Mouse (Mus musculus) CH12.LX (cell line): Measurements from ENCODE around the gene Stk17b. TPM values are rescaled to one million over a fixed set of nuclear protein-coding genes. Genes with fewer than 3 reads are reported as not detected.
A peak's percentile ranks its signal among the peaks of the same experiment; 100 is the strongest.

ENCODE experiments used
- DNase-seq: peaks from one replicate; pipeline ENCODE4 v3.0.0-alpha.2; 2013; ENCODE audit errors: extremely low read depth
- H3K27ac ChIP-seq: 2 replicates; pipeline ENCODE4 v1.5.1; 2012; ENCODE audit warnings: low read depth, mild to moderate bottlenecking, control low read depth, moderate library complexity; ENCODE audit not compliant: insufficient read depth
- H3K27me3 ChIP-seq: replicated peaks from 2 replicates; pipeline ENCODE3; 2012; ENCODE audit warnings: inconsistent platforms
- H3K36me3 ChIP-seq, 2 experiments: replicated peaks in 1 of 2; 2 replicates each; pipeline versions ENCODE3 to v1.6.1; 2012; ENCODE audit warnings: inconsistent platforms in 1 of 2, low read length in 1 of 2, mild to moderate bottlenecking in 1 of 2, mixed read lengths in 1 of 2, moderate library complexity in 1 of 2; ENCODE audit not compliant: control insufficient read depth in 1 of 2, insufficient read depth in 1 of 2
- H3K4me1 ChIP-seq, 2 experiments: 2 replicates each; pipeline ENCODE4 v1.6.1; 2012; ENCODE audit warnings: inconsistent platforms in 1 of 2, moderate library complexity in 1 of 2; ENCODE audit not compliant: insufficient read depth in 2 of 2, control insufficient read depth in 1 of 2
- H3K4me2 ChIP-seq: 2 replicates; pipeline ENCODE4 v1.6.1; 2012; ENCODE audit warnings: low read depth, mild to moderate bottlenecking, control low read depth; ENCODE audit not compliant: poor library complexity, insufficient read depth, severe bottlenecking
- H3K4me3 ChIP-seq, 3 experiments: fragments of 150-350 bp in 1 of 3; sonication (generic) in 1 of 3; replicated peaks in 1 of 3; 2 replicates each; pipeline versions ENCODE3 to v1.5.1; 2011 to 2012; ENCODE audit warnings: low read depth in 2 of 3, low read length in 2 of 3, mild to moderate bottlenecking in 2 of 3, moderate library complexity in 2 of 3, control low read depth in 1 of 3, improper control_type of control experiment in 1 of 3, inconsistent platforms in 1 of 3, mixed read lengths in 1 of 3; ENCODE audit not compliant: poor library complexity in 1 of 3
- H3K79me2 ChIP-seq: replicated peaks from 2 replicates; pipeline ENCODE4 v1.6.1; 2012; ENCODE audit warnings: mild to moderate bottlenecking, moderate library complexity; ENCODE audit not compliant: control insufficient read depth, poor library complexity, insufficient read depth, severe bottlenecking; ENCODE audit errors: extremely low read depth
- H3K9ac ChIP-seq: 2 replicates; pipeline ENCODE4 v1.6.1; 2012; ENCODE audit warnings: low read depth, mild to moderate bottlenecking, control low read depth, moderate library complexity; ENCODE audit not compliant: insufficient read depth
- H3K9me3 ChIP-seq: replicated peaks from 2 replicates; pipeline ENCODE3; 2012; ENCODE audit warnings: low read length, inconsistent platforms, mixed read lengths
- BHLHE40 ChIP-seq: IDR thresholded peaks from 2 replicates; pipeline ENCODE4 v1.6.1; 2011; ENCODE audit warnings: mild to moderate bottlenecking, low read depth, low read length, improper control_type of control experiment
- CTCF ChIP-seq, 2 experiments: IDR thresholded peaks in 1 of 2; conservative IDR thresholded peaks in 1 of 2; 2 replicates each; pipeline ENCODE4 v1.5.1; 2011 to 2012; ENCODE audit warnings: low read depth in 2 of 2, low read length in 2 of 2, improper control_type of control experiment in 1 of 2, inconsistent platforms in 1 of 2, mild to moderate bottlenecking in 1 of 2, moderate library complexity in 1 of 2
- E2F4 ChIP-seq: IDR thresholded peaks from 2 replicates; pipeline ENCODE4 v1.6.1; 2011; ENCODE audit warnings: low read depth, low read length, improper control_type of control experiment; ENCODE audit not compliant: insufficient replicate concordance
- ELF1 ChIP-seq: IDR thresholded peaks from 2 replicates; pipeline ENCODE4 v1.6.1; 2014; ENCODE audit warnings: low read depth, mild to moderate bottlenecking, inconsistent platforms, low read length, improper control_type of control experiment
- ETS1 ChIP-seq: conservative IDR thresholded peaks from 2 replicates; pipeline ENCODE4 v1.6.1; 2012; ENCODE audit warnings: low read depth, mild to moderate bottlenecking, inconsistent platforms, low read length, improper control_type of control experiment, moderate library complexity
- HCFC1 ChIP-seq: IDR thresholded peaks from 2 replicates; pipeline ENCODE4 v1.6.1; 2012; ENCODE audit warnings: low read depth, mild to moderate bottlenecking, inconsistent platforms, low read length, improper control_type of control experiment
- IRF4 ChIP-seq: IDR thresholded peaks from 2 replicates; pipeline ENCODE4 v1.6.1; 2014; ENCODE audit warnings: low read depth, mild to moderate bottlenecking, inconsistent platforms, low read length, improper control_type of control experiment
- MAX ChIP-seq: IDR thresholded peaks from 2 replicates; pipeline ENCODE4 v1.6.1; 2011; ENCODE audit warnings: low read length, improper control_type of control experiment
- MYC ChIP-seq: IDR thresholded peaks from 2 replicates; pipeline ENCODE4 v1.6.1; 2011; ENCODE audit warnings: low read depth, mild to moderate bottlenecking, improper control_type of control experiment, low read length
- POLR2AphosphoS2 ChIP-seq: IDR thresholded peaks from 2 replicates; pipeline ENCODE4 v1.6.1; 2011; ENCODE audit warnings: low read depth, low read length, improper control_type of control experiment
- RAD21 ChIP-seq: IDR thresholded peaks from 2 replicates; pipeline ENCODE4 v1.6.1; 2011; ENCODE audit warnings: low read depth, mild to moderate bottlenecking, low read length, improper control_type of control experiment, moderate library complexity
- SMC3 ChIP-seq: IDR thresholded peaks from 2 replicates; pipeline ENCODE4 v1.6.1; 2011; ENCODE audit warnings: low read depth, low read length, improper control_type of control experiment
- TBP ChIP-seq: conservative IDR thresholded peaks from 2 replicates; pipeline ENCODE4 v1.6.1; 2011; ENCODE audit warnings: low read depth, low read length, improper control_type of control experiment
- UBTF ChIP-seq: IDR thresholded peaks from 2 replicates; pipeline ENCODE4 v1.6.1; 2012; ENCODE audit warnings: low read depth, mild to moderate bottlenecking, inconsistent platforms, low read length, improper control_type of control experiment, moderate library complexity
- ZKSCAN1 ChIP-seq: IDR thresholded peaks from 2 replicates; pipeline ENCODE4 v1.6.1; 2012; ENCODE audit warnings: low read depth, inconsistent platforms, low read length, improper control_type of control experiment, borderline replicate concordance
- ZNF384 ChIP-seq: IDR thresholded peaks from 2 replicates; pipeline ENCODE4 v1.6.1; 2012; ENCODE audit warnings: low read depth, low read length, improper control_type of control experiment, inconsistent platforms
- dilution Hi-C: fragments of 300-500 bp; cut with MboI; formaldehyde crosslinking; loops from 2 replicates; pipeline ENCODE4 v1.14.3; 2020; ENCODE audit warnings: low sequenced_read_pairs; ENCODE audit not compliant: extremely low pct_unique_long_range_greater_than_20kb, extremely low pct_ligation_motif_present
- in situ Hi-C: fragments of 300-500 bp; cut with MboI; formaldehyde crosslinking; loops from 3 replicates; pipeline ENCODE4 v1.14.3; 2019; ENCODE audit warnings: low sequenced_read_pairs, low pct_ligation_motif_present, low pct_unique_long_range_greater_than_20kb, mixed read lengths
- polyA plus RNA-seq: library from polyadenylated mRNA; unstranded; fragments of >175 nt; gene quantifications from 2 replicates; pipeline ENCODE4 v1.2.1, GENCODE M21; 2012; ENCODE audit warnings: low read depth; ENCODE audit not compliant: insufficient read length
- total RNA-seq, 2 experiments: library from RNA; depleted of rRNA; stranded (reverse); fragments of 300-350 nt in 1 of 2; fragments of >200 nt in 1 of 2; gene quantifications; 2 replicates each; pipeline ENCODE4 v1.2.3; 2012 to 2014

Stk17b gene
- total and polyA plus RNA-seq, 3 experiments, result 25.2 to 58.6 (median 46.3) TPM

- dilution Hi-C loops, result no loop called here
- Histone ChIP-seq H3K4me3 (no peak overlapping the region), H3K27me3 (no peaks in the 10 kb centered on the region), H3K9me3 (no peaks in the 10 kb centered on the region), H3K4me1 (peaks cover 6 to 8% of the 10 kb centered on the region in 2 experiments; a peak in 3 of 4 replicates), H3K27ac (no peak overlapping the region), H3K79me2 (no peaks in the 10 kb centered on the region), H3K36me3 (no peaks in the 10 kb centered on the region), H3K4me2 (peak overlapping the region; percentile 21; the same call in 1 of the 2 replicates), H3K9ac (no peak overlapping the region)
- TF ChIP-seq CTCF (conservative IDR thresholded peaks at IDR 0.05 in 1 of 2, IDR thresholded peaks at IDR 0.05 in 1 of 2; ENCODE audit: low read depth in 2 of 2, low read length in 2 of 2), result no peak
- TF ChIP-seq IRF4, result no peak
- no peak for TF ChIP-seq TBP
- no peak for TF ChIP-seq HCFC1
- no peak for TF ChIP-seq SMC3
- no peak for TF ChIP-seq UBTF
- no peak for TF ChIP-seq MAX
- TF ChIP-seq ZKSCAN1, result no peak
- TF ChIP-seq ZNF384, result no peak
- no peak for TF ChIP-seq BHLHE40
- no peak for TF ChIP-seq E2F4
- no peak for TF ChIP-seq ELF1
- TF ChIP-seq POLR2AphosphoS2, result no peak
- TF ChIP-seq ETS1, result no peak
- no peak for TF ChIP-seq MYC
- TF ChIP-seq RAD21, result no peak
- in situ Hi-C loops, result no loop called here
- DNase-seq, result no peak
Measured at GRCm38 (mm10) chr1:53808229-53808628, 23.2 kb upstream of the Stk17b start.

- no peaks in the 10 kb centered on the region for H3K27me3 ChIP-seq
- H3K4me1 ChIP-seq, result peaks cover 4 to 10% of the 10 kb centered on the region in 2 experiments; a peak in 2 of 4 replicates
- H3K36me3 ChIP-seq, result no peaks in the 10 kb centered on the region
- no peak overlapping the region for H3K4me2 ChIP-seq
- dilution Hi-C loops, result no loop called here
- H3K9me3 ChIP-seq, result no peaks in the 10 kb centered on the region
- no peak overlapping the region for H3K27ac ChIP-seq
- no peak overlapping the region for H3K4me3 ChIP-seq
- TF ChIP-seq IRF4 (peak; percentile 50; the same call in 1 of the 2 replicates), ZNF384 (no peak), ZKSCAN1 (no peak)
- in situ Hi-C loops, result loop anchor here (25.0 kb wide), 1 partner anchor 89 kb away; no protein-coding TSS in a partner anchor
- DNase-seq, result no peak
- no peaks in the 10 kb centered on the region for H3K79me2 ChIP-seq
- no peak overlapping the region for H3K9ac ChIP-seq
Measured at GRCm38 (mm10) chr1:53797811-53798210, 12.8 kb upstream of the Stk17b start.
